Mouse (Mus musculus): ENCODE data around the gene Ttbk1. TPM values are rescaled to one million over a fixed set of nuclear protein-coding genes. Genes with fewer than 3 reads are reported as not detected.

Gene Ttbk1
- total and polyA plus RNA-seq, 3 experiments, result 0.08 TPM; not detected in 2

GRCm38 (mm10) chr17:46418628-46419027 is 68.8 kb downstream of the Ttbk1 start:
- peaks cover 0 to 2% of the 10 kb centered on the region in 2 experiments; a peak in 1 of 4 replicates for H3K36me3 ChIP-seq (ENCODE audit: control insufficient read depth in 1 of 2, insufficient read depth in 2 of 2, low read length in 2 of 2)
- no peaks in the 10 kb centered on the region for H3K9me3 ChIP-seq (replicated peaks; ENCODE audit: insufficient read depth, low read length)
- no peak overlapping the region for H3K9ac ChIP-seq (ENCODE audit: control insufficient read depth, low read depth, low read length, poor library complexity, severe bottlenecking)
- no peak for TF ChIP-seq MAX (IDR thresholded peaks at IDR 0.05; ENCODE audit: low read length)
- TF ChIP-seq POLR2A (IDR thresholded peaks at IDR 0.05; ENCODE audit: control insufficient read depth in 1 of 2, insufficient read depth in 1 of 2, low read depth in 1 of 2, low read length in 2 of 2, poor library complexity in 1 of 2), result no peak
- TF ChIP-seq GATA1 (IDR thresholded peaks at IDR 0.05; ENCODE audit: low read depth, low read length), result no peak
- TF ChIP-seq CHD1 (IDR thresholded peaks at IDR 0.05; ENCODE audit: low read depth, low read length), result no peak
- TF ChIP-seq POLR2AphosphoS5 (IDR thresholded peaks at IDR 0.05; ENCODE audit: borderline replicate concordance, low read depth, low read length), result no peak
- no peak for TF ChIP-seq NRF1 (IDR thresholded peaks at IDR 0.05; ENCODE audit: insufficient read depth, low read depth, low read length, poor library complexity, severe bottlenecking)
- TF ChIP-seq POLR2AphosphoS2 (IDR thresholded peaks at IDR 0.05; ENCODE audit: low read length), result no peak
- no peak for TF ChIP-seq TCF12 (IDR thresholded peaks at IDR 0.05; ENCODE audit: low read depth, low read length)
- TF ChIP-seq JUND (IDR thresholded peaks at IDR 0.05; ENCODE audit: low read depth, low read length), result no peak
- TF ChIP-seq MXI1 (IDR thresholded peaks at IDR 0.05; ENCODE audit: low read depth, low read length), result no peak
- TF ChIP-seq ZMIZ1 (IDR thresholded peaks at IDR 0.05; ENCODE audit: low read depth, low read length), result no peak
- TF ChIP-seq TBP (IDR thresholded peaks at IDR 0.05; ENCODE audit: low read depth, low read length), result no peak
- TF ChIP-seq ZKSCAN1 (IDR thresholded peaks at IDR 0.05; ENCODE audit: low read depth, low read length), result no peak
- no peak for TF ChIP-seq MYB (IDR thresholded peaks at IDR 0.05; ENCODE audit: low read depth, low read length)
- no peak for TF ChIP-seq SMC3 (IDR thresholded peaks at IDR 0.05; ENCODE audit: low read depth, low read length)
- H3K27ac ChIP-seq (ENCODE audit: control insufficient read depth, low read depth, low read length), result no peak overlapping the region
- DNase-seq (ENCODE audit: low read depth, low spot score), result no peak
- no peaks in the 10 kb centered on the region for H3K27me3 ChIP-seq (ENCODE audit: control insufficient read depth in 1 of 2, insufficient read depth in 2 of 2, low read length in 2 of 2)
- H3K4me1 ChIP-seq (ENCODE audit: control insufficient read depth in 1 of 2, insufficient read depth in 2 of 2, low read length in 2 of 2), result no peaks in the 10 kb centered on the region; a peak in 1 of 4 replicates
- no peaks in the 10 kb centered on the region for H3K79me2 ChIP-seq (ENCODE audit: control insufficient read depth, insufficient read depth, low read length, poor library complexity)
- H3K4me3 ChIP-seq (ENCODE audit: control insufficient read depth in 1 of 2, insufficient read depth in 1 of 2, low read depth in 2 of 2, low read length in 2 of 2), result no peak overlapping the region

DNA sequence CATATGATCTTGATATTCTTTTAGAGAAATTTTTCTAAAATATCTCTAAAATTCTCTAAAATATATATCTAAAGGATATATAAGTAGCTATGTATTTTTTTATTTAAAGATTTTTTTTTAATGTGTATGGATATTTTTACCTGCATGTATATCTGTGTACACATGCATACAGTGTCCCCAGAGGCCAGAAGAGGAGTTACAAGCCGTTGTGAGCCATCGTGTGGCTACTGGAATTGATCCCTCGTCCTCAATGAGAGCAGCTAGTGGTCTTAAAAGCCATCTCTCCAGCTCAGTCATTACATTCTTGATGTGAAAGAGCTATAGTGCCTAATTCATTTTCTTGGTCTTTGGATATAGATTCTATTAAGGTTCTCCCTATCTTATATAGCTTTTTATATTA is 79.0 kb downstream of the Ttbk1 start:
- DNase-seq (ENCODE audit: low read depth, low spot score), result peak; percentile 19
- Histone ChIP-seq H3K9me3 (replicated peaks; ENCODE audit: insufficient read depth, low read length) (no peaks in the 10 kb centered on the region), H3K27ac (ENCODE audit: control insufficient read depth, low read depth, low read length) (no peak overlapping the region), H3K4me3 (ENCODE audit: control insufficient read depth in 1 of 2, insufficient read depth in 1 of 2, low read depth in 2 of 2, low read length in 2 of 2) (no peak overlapping the region), H3K4me1 (ENCODE audit: control insufficient read depth in 1 of 2, insufficient read depth in 2 of 2, low read length in 2 of 2) (no peaks in the 10 kb centered on the region), H3K79me2 (ENCODE audit: control insufficient read depth, insufficient read depth, low read length, poor library complexity) (no peaks in the 10 kb centered on the region), H3K27me3 (ENCODE audit: control insufficient read depth in 1 of 2, insufficient read depth in 2 of 2, low read length in 2 of 2) (no peaks in the 10 kb centered on the region), H3K9ac (ENCODE audit: control insufficient read depth, low read depth, low read length, poor library complexity, severe bottlenecking) (no peak overlapping the region), H3K36me3 (ENCODE audit: control insufficient read depth in 1 of 2, insufficient read depth in 2 of 2, low read length in 2 of 2) (peaks cover 0 to 7% of the 10 kb centered on the region in 2 experiments; a peak in 2 of 4 replicates)
- TF ChIP-seq POLR2AphosphoS5 (IDR thresholded peaks at IDR 0.05; ENCODE audit: borderline replicate concordance, low read depth, low read length) (no peak), SMC3 (IDR thresholded peaks at IDR 0.05; ENCODE audit: low read depth, low read length) (0 out of 2 replicates have a peak, but pooled peaks have one; percentile 3), RAD21 (IDR thresholded peaks at IDR 0.05; ENCODE audit: low read depth, low read length) (peak; percentile 36), ZC3H11A (IDR thresholded peaks at IDR 0.05; ENCODE audit: low read depth, low read length) (no peak), CTCF (IDR thresholded peaks at IDR 0.05 in 2 of 3, conservative IDR thresholded peaks at IDR 0.05 in 1 of 3; ENCODE audit: control insufficient read depth in 1 of 3, insufficient read depth in 1 of 3, low read depth in 2 of 3, low read length in 3 of 3, poor library complexity in 1 of 3, severe bottlenecking in 1 of 3) (peak; percentile 4 to 42 (median 39); a peak in 5 of 6 replicates)

Data from MEL (cell line).